Mouse (Mus musculus): ENCODE results near the gene Slit3. TPM values are rescaled to one million over a fixed set of nuclear protein-coding genes. Genes with fewer than 3 reads are reported as not detected.
A peak's percentile ranks its signal among the peaks of the same experiment; 100 is the strongest.

Gene Slit3
- polyA plus RNA-seq, 1 experiment: 211 TPM

GRCm38 (mm10) chr11:35365510-35365931, 244.5 kb downstream of the Slit3 start:
- Histone ChIP-seq H3K4me1 (ENCODE audit: control insufficient read depth, insufficient read depth, low read length) (no peaks in the 10 kb centered on the region), H3K27ac (ENCODE audit: insufficient read depth, low read length) (no peak overlapping the region), H3K4me3 (ENCODE audit: insufficient read depth, low read length) (no peak overlapping the region)
- TF ChIP-seq POLR2A (IDR thresholded peaks at IDR 0.05; ENCODE audit: low read depth, low read length) (no peak), CTCF (IDR thresholded peaks at IDR 0.05; ENCODE audit: borderline replicate concordance, insufficient read depth, low read length) (no peak)

- no peaks in the 10 kb centered on the region; the same call in 1 of the 2 replicates for H3K4me1 ChIP-seq (ENCODE audit: control insufficient read depth, insufficient read depth, low read length)
- H3K4me3 ChIP-seq (ENCODE audit: insufficient read depth, low read length): no peak overlapping the region
- TF ChIP-seq POLR2A (IDR thresholded peaks at IDR 0.05; ENCODE audit: low read depth, low read length): no peak
- no peak overlapping the region for H3K27ac ChIP-seq (ENCODE audit: insufficient read depth, low read length)
Observed at GRCm38 (mm10) chr11:35366611-35367010, 245.6 kb downstream of the Slit3 start.

DNA sequence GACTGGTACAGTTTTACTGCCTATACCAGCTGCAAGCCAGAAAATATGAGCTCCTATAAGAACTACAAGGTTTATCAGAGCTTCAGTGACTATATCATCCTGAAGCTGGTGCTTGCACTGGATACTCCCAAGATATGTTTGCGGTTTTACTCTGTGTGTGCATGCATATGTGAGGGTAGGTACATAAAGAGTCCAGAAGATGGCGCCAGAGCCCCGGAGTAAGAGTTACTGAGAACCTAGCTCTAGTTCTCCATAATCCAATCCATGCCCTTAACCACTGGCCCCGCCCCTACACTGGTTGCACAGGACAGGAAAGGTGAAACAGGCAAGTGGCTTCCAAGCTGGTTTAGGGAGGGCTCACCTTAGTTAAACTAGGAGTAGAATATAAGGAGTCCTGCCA, 246.2 kb downstream of the Slit3 start:
- Histone ChIP-seq H3K4me1 (ENCODE audit: control insufficient read depth, insufficient read depth, low read length) (no peaks in the 10 kb centered on the region; the same call in 1 of the 2 replicates), H3K4me3 (ENCODE audit: insufficient read depth, low read length) (no peak overlapping the region), H3K27ac (ENCODE audit: insufficient read depth, low read length) (no peak overlapping the region)
- TF ChIP-seq POLR2A (IDR thresholded peaks at IDR 0.05; ENCODE audit: low read depth, low read length): no peak
- no peak for TF ChIP-seq CTCF (IDR thresholded peaks at IDR 0.05; ENCODE audit: borderline replicate concordance, insufficient read depth, low read length)

DNA sequence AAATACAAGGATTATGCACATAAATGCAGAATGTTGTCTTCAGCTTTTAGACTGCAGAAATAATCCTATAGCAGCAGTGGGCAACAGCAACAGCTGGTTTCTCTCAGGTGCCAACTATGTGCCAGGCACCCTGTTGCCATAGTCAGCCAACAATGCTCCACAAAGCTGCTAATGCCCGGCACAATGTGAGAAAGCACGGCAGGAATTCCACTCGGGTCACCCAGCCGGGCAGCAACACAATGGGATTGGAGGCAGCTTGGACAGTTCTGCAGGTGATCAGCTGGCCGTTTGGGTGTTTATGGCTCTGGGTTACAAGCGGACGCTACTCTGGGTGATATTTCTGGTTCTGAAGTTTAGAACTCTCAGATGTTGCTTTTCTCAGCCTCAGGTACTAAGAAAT, 248.9 kb downstream of the Slit3 start:
- H3K4me1 ChIP-seq (ENCODE audit: control insufficient read depth, insufficient read depth, low read length): no peaks in the 10 kb centered on the region; the same call in 1 of the 2 replicates
- TF ChIP-seq POLR2A (IDR thresholded peaks at IDR 0.05; ENCODE audit: low read depth, low read length): no peak
- TF ChIP-seq CTCF (IDR thresholded peaks at IDR 0.05; ENCODE audit: borderline replicate concordance, insufficient read depth, low read length): no peak
- H3K27ac ChIP-seq (ENCODE audit: insufficient read depth, low read length): no peak overlapping the region
- no peak overlapping the region for H3K4me3 ChIP-seq (ENCODE audit: insufficient read depth, low read length)

DNA sequence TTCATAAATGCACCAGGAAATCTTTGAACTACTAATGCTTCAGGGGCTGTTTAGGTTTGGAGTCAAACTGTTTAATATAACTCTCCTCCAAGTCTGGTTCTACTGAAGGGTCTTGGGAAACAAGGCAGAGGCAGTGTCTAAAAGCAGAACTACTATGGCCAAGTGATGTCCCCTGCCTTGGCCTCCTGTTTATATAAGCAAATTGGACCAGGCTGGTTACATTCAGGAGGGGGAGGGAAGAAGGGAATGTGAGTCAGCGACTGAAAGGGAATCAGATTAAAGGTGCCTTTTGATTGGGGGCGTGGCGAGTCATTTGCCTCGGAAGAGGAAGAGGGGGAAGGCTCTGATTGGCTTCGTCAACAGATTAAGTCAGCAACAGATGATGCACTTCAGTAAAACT, 249.7 kb downstream of the Slit3 start:
- Histone ChIP-seq H3K4me3 (ENCODE audit: insufficient read depth, low read length) (no peak overlapping the region), H3K27ac (ENCODE audit: insufficient read depth, low read length) (0 out of 2 replicates have a peak overlapping the region, but pooled peaks have one; percentile 10), H3K4me1 (ENCODE audit: control insufficient read depth, insufficient read depth, low read length) (no peaks in the 10 kb centered on the region; the same call in 1 of the 2 replicates)
- TF ChIP-seq POLR2A (IDR thresholded peaks at IDR 0.05; ENCODE audit: low read depth, low read length): no peak
- TF ChIP-seq CTCF (IDR thresholded peaks at IDR 0.05; ENCODE audit: borderline replicate concordance, insufficient read depth, low read length): no peak

- no peak overlapping the region for H3K4me3 ChIP-seq (ENCODE audit: insufficient read depth, low read length)
- TF ChIP-seq POLR2A (IDR thresholded peaks at IDR 0.05; ENCODE audit: low read depth, low read length) (no peak), CTCF (IDR thresholded peaks at IDR 0.05; ENCODE audit: borderline replicate concordance, insufficient read depth, low read length) (no peak)
- H3K27ac ChIP-seq (ENCODE audit: insufficient read depth, low read length): no peak overlapping the region
- no peaks in the 10 kb centered on the region; the same call in 1 of the 2 replicates for H3K4me1 ChIP-seq (ENCODE audit: control insufficient read depth, insufficient read depth, low read length)
Observed at GRCm38 (mm10) chr11:35372410-35372809, 251.4 kb downstream of the Slit3 start.

GRCm38 (mm10) chr11:35375072-35375471, 254.0 kb downstream of the Slit3 start:
- no peak for TF ChIP-seq POLR2A (IDR thresholded peaks at IDR 0.05; ENCODE audit: low read depth, low read length)
- Histone ChIP-seq H3K4me1 (ENCODE audit: control insufficient read depth, insufficient read depth, low read length) (no peaks in the 10 kb centered on the region; the same call in 1 of the 2 replicates), H3K27ac (ENCODE audit: insufficient read depth, low read length) (no peak overlapping the region), H3K4me3 (ENCODE audit: insufficient read depth, low read length) (no peak overlapping the region)

DNA sequence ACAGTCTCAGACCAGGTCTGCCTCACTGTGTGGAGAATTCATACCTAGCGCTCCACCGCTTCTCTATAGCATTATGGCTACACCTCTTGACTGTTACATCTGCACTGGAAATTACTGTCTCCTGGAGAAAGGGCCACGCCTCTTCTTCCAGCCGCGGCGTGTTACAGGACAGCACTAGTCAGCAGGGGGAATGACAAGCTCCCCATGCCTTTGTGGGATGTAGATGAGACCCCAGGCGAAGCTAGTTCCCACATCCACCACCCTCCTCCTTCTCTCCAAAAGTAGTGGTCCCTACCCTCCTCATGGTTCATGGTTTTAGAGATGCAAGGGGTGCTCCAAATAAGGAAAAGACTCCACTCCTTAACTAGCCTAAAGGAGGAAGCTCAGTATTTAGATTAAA, 257.8 kb downstream of the Slit3 start:
- Histone ChIP-seq H3K4me3 (ENCODE audit: insufficient read depth, low read length) (no peak overlapping the region), H3K27ac (ENCODE audit: insufficient read depth, low read length) (no peak overlapping the region), H3K4me1 (ENCODE audit: control insufficient read depth, insufficient read depth, low read length) (no peaks in the 10 kb centered on the region)
- TF ChIP-seq CTCF (IDR thresholded peaks at IDR 0.05; ENCODE audit: borderline replicate concordance, insufficient read depth, low read length): no peak
- TF ChIP-seq POLR2A (IDR thresholded peaks at IDR 0.05; ENCODE audit: low read depth, low read length): no peak

- Histone ChIP-seq H3K4me3 (ENCODE audit: insufficient read depth, low read length) (no peak overlapping the region), H3K27ac (ENCODE audit: insufficient read depth, low read length) (peak overlapping the region; percentile 10; the same call in 1 of the 2 replicates), H3K4me1 (ENCODE audit: control insufficient read depth, insufficient read depth, low read length) (no peaks in the 10 kb centered on the region)
- TF ChIP-seq POLR2A (IDR thresholded peaks at IDR 0.05; ENCODE audit: low read depth, low read length) (no peak), CTCF (IDR thresholded peaks at IDR 0.05; ENCODE audit: borderline replicate concordance, insufficient read depth, low read length) (no peak)
Observed at GRCm38 (mm10) chr11:35379407-35379806, 258.4 kb downstream of the Slit3 start.

- Histone ChIP-seq H3K27ac (ENCODE audit: insufficient read depth, low read length) (no peak overlapping the region), H3K4me1 (ENCODE audit: control insufficient read depth, insufficient read depth, low read length) (no peaks in the 10 kb centered on the region), H3K4me3 (ENCODE audit: insufficient read depth, low read length) (no peak overlapping the region)
- TF ChIP-seq POLR2A (IDR thresholded peaks at IDR 0.05; ENCODE audit: low read depth, low read length) (no peak), CTCF (IDR thresholded peaks at IDR 0.05; ENCODE audit: borderline replicate concordance, insufficient read depth, low read length) (no peak)
Observed at GRCm38 (mm10) chr11:35380766-35381165, 259.7 kb downstream of the Slit3 start.

DNA sequence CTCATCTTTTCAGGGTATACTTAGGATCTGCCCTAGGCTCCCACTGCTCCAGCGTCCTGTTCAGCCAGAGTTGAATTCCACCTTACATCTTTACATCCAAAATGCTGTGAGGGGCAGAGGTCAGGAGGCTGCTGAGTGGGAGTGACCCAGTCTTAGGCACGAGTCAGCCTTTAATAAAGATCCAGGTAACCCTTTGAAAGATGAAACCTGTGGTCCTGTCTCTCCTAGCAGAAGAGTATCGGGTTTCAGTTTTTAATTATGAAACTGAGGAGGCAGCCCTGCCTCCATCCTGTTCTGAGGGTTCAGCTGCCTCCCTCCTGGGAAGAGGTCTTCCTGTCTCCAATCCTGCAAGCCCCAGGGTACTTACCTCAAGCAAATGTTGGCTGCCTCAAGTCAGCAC, 264.4 kb downstream of the Slit3 start:
- Histone ChIP-seq H3K27ac (ENCODE audit: insufficient read depth, low read length) (no peak overlapping the region), H3K4me3 (ENCODE audit: insufficient read depth, low read length) (no peak overlapping the region), H3K4me1 (ENCODE audit: control insufficient read depth, insufficient read depth, low read length) (no peaks in the 10 kb centered on the region)
- TF ChIP-seq POLR2A (IDR thresholded peaks at IDR 0.05; ENCODE audit: low read depth, low read length): no peak
- no peak for TF ChIP-seq CTCF (IDR thresholded peaks at IDR 0.05; ENCODE audit: borderline replicate concordance, insufficient read depth, low read length)
